Mouse (Mus musculus) urinary bladder, postnatal 36 days (tissue): ENCODE measurements around the gene Stard5.

Experiments
- DNase-seq, 2 experiments: peaks; one replicate each; pipeline ENCODE4 v3.0.0; 2022; ENCODE audit warnings: low spot score in 2 of 2, mixed read lengths in 1 of 2

The Stard5 gene

GRCm38 (mm10) chr7:83632682-83633120 lies 942 bp downstream of the Stard5 start:
- no peak for DNase-seq

GRCm38 (mm10) chr7:83633856-83634255 lies 2.1 kb downstream of the Stard5 start:
- no peak for DNase-seq

DNA sequence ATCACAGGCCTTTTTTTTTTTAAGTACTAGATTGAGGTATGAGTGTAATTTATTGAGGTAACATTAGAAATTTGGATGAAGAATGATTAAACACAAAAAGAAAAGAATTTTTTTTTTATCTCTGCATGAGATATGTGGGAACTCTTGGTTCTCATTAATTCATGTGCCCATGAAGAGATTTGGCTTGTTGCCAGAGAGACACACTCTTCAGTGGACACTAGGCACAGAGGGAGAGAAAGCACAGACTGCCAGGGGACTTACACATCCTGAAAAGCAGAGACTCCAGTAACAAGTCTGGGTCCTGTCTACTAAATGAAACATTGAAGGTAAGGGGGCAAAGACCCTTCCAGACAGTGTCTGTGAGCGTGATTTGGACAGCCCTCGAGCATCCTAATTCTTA lies 4.0 kb downstream of the Stard5 start:
- no peak for DNase-seq

- no peak for DNase-seq
Observed at GRCm38 (mm10) chr7:83636425-83636824, 4.7 kb downstream of the Stard5 start.

- DNase-seq, result no peak
Observed at GRCm38 (mm10) chr7:83637781-83638583, 6.2 kb downstream of the Stard5 start.

- no peak for DNase-seq
Observed at GRCm38 (mm10) chr7:83639084-83639483, 7.3 kb downstream of the Stard5 start.

DNA sequence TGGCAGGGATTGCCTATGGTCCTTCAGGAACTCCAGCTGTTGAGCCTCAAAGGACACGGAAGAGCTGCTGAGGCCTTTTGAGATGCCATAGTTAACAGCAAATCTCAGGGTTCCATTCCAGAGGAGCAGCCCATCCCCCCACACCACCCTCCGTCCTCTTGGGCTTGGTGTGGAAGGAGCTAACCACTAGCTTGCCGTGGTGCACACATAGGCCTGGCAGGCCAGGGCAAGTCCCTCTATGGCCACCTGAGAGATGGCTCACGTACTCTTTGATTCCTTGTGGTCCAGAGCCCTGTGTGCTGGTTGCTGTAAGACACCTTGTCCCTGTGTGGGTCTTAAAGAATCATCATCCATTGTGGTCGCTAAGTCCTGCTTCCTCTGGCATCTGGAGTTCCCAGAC lies 8.8 kb downstream of the Stard5 start:
- DNase-seq, result no peak

- no peak for DNase-seq
Observed at GRCm38 (mm10) chr7:83641163-83641562, 9.4 kb downstream of the Stard5 start.

DNA sequence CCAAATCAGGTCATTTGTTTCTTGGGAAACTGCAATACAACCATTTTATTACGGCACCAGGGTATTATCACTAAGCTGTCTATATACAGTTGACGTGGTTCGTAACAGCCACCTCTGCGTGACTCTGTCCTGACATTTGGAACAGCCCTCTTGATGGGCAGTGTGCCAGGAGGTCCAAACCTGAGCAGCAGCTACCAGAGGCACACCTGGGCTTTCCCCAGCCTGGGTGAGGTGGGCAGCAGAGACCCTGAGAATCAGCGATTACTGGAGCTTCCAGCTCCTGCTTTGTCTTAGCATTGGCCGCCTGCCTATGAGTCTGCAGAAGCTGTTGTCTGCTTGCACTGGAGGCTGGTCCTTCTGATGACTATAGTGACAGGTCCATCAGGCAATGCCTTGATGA lies 11.8 kb downstream of the Stard5 start:
- no peak for DNase-seq

GRCm38 (mm10) chr7:83644761-83645160 lies 13.0 kb downstream of the Stard5 start:
- DNase-seq, result no peak

DNA sequence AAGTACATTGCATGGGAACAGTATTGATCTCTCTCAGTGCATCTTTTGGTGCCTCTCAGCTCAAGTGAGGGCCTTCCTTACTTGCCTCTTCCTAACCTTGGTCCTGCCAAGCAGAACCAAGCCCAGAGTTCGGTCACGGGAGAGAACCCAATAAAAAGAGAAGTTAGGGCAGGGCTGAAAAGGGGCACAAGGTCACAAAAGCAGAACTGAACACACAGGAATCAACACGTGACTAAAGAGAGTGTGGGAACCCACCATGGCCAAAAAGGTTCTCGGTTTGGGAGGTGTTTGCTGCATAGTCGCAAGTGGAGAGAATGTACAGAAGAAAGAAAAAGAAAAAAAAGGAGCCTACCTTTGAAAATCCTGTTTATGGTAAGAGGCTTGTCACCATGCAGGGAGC lies 13.7 kb downstream of the Stard5 start:
- no peak for DNase-seq

- DNase-seq, result no peak
Observed at GRCm38 (mm10) chr7:83648807-83649206, 17.0 kb downstream of the Stard5 start.

DNA sequence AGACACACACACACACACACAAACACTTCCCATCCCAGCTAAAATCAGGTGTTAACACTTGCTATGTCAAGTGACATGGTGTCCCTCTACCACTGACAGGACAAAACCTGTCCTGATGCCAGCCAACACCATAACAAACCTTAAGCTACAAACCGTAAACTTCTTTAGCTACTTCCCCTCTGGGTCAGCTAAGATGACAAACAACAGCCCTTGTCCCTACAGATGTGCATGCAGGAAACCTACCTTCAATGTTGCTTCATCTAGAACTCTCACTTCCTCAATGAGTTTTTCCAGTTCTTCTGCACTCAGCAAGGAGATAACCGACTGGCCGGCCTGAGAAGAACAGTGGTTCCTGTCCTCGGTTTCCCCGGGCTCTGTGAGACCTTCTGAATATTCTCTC lies 18.9 kb downstream of the Stard5 start:
- no peak for DNase-seq

GRCm38 (mm10) chr7:83652498-83652897 lies 20.7 kb downstream of the Stard5 start:
- no peak for DNase-seq

DNA sequence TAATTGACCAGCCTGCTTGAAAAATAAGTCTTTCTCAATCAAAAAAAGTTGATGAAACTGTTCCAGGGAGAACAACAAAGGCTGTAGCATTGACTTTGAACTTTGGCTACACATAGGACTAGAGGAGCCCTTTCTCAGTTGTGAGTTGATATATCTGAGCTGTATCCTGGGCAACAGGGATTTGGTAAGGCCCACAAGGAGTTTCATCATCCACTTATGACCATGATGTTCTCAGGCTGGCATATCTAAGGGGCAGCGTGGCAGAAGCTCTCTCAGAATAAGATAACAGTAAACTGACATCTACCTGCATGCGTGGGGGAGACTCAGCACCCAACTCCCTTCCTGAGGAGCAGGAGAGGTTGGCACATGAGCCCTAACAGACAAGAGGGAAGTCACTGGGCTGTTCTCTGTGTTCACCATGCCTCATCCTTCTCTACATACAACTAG lies 21.9 kb downstream of the Stard5 start:
- no peak for DNase-seq

GRCm38 (mm10) chr7:83654196-83654595 lies 22.4 kb downstream of the Stard5 start:
- DNase-seq, result no peak

- DNase-seq, result no peak
Observed at GRCm38 (mm10) chr7:83654938-83655630, 23.3 kb downstream of the Stard5 start.

DNA sequence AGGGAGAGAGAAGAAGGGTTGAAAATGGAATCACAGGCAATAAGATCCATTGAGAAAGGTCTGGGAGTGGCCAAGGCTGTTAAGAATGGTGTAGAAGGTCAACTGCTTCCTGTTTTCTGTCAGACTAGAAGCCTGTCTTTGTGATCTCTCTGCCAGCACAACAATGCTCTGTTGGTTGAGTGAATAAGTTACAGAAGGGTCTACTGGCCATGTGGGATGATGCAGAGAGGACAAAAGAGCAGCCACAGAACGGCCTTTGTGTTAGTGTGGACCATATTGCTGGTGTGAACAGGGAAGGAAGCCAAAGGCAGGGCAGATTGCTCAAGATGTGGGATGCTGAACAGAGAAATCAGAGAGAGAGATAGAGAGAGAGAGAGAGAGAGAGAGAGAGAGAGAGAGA lies 27.0 kb downstream of the Stard5 start:
- DNase-seq, result no peak

DNA sequence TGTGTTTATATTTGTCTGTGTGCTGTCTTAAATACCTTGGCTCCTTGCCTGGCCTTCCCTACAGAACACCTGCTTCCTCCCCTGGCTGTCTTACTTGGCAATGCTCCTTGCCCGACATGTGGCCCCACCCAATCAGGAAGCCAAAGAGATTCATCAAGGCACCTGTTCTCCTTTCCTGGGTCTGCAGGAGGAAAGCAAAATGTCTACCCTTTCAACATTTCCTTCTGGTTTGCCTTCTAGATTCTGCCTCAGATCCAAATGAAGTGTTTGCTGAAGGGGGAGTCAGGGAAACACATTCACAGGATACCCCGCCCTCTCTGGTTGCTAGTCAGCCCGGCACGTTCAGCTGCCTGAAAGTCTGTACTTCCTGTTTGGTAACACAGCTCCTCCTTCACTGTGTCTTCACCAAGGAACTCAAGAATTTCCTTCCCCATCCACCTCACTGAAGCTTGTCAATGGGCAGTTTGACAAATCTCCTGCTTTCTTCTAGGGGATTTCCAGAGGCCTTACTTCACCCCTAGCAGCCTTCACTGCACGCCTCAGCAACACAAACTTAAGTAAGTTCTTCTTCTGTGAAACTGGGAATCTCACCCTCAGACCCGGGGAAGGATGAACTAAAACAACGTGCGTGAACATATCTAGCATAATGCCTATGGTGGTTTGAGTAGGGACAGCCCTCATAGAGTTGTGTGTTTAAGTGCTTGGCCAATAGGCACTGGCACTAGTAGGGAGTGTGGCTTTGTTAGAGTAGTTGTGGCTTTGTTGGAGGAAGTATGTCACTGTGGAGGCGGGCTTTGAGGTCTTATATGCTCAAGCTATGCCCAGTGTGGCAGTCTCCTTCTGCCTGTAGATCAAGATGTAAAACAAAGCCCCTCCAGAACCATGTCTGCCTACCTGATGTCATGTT lies 27.7 kb downstream of the Stard5 start:
- DNase-seq, result no peak

- no peak for DNase-seq
Observed at GRCm38 (mm10) chr7:83660273-83660691, 28.5 kb downstream of the Stard5 start.

DNA sequence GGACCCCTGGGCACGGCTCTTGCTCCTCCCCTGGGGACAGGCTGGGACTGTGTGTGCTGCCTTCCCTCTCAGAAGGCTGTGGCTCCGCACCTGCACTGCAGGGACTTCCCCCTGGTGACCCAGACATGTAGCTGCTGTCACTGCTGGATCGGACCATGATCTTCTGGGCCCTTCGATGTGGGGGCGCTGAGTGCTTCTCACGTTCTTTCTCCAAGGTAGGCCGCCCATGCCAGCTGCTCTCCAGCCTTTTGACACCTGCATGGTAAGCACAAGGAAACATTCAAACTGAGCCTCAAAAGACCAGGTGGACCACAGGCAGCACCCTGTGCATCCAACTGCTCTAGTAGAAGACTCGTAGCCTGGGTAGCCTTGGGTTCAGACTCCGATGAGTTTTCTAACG lies 29.3 kb downstream of the Stard5 start:
- no peak for DNase-seq

- DNase-seq, result no peak
Observed at GRCm38 (mm10) chr7:83661763-83662162, 30.0 kb downstream of the Stard5 start.
